Mouse (Mus musculus): ENCODE results near the gene Rack1. TPM values are rescaled to one million over a fixed set of nuclear protein-coding genes. Genes with fewer than 3 reads are reported as not detected.

Gene Rack1
- polyA plus RNA-seq, 1 experiment: 2,313 TPM

- Histone ChIP-seq H3K4me3 (replicated peaks; ENCODE audit: control insufficient read depth, low read depth, low read length) (peak overlapping the region; percentile 86), H3K4me1 (ENCODE audit: control insufficient read depth, insufficient read depth, low read length) (peaks cover 2% of the 10 kb centered on the region; the same call in 1 of the 2 replicates), H3K27ac (ENCODE audit: control insufficient read depth, insufficient read depth, low read depth, low read length, poor library complexity) (peak overlapping the region; percentile 88)
- TF ChIP-seq POLR2A (IDR thresholded peaks at IDR 0.05; ENCODE audit: borderline replicate concordance, control insufficient read depth, low read depth, low read length) (no peak), CTCF (IDR thresholded peaks at IDR 0.05; ENCODE audit: control insufficient read depth, insufficient read depth, low read length) (no peak)
- WGBS: 3% methylated on average over 18 of the region's 18 CpGs
Observed at GRCm38 (mm10) chr11:48798984-48799920, 880 bp upstream of the Rack1 start.

- WGBS: 59% methylated on average over 17 of the region's 17 CpGs
- Histone ChIP-seq H3K4me1 (ENCODE audit: control insufficient read depth, insufficient read depth, low read length) (peaks cover 2% of the 10 kb centered on the region; the same call in 1 of the 2 replicates), H3K4me3 (replicated peaks; ENCODE audit: control insufficient read depth, low read depth, low read length) (peak overlapping the region; percentile 29), H3K27ac (ENCODE audit: control insufficient read depth, insufficient read depth, low read depth, low read length, poor library complexity) (no peak overlapping the region)
- TF ChIP-seq POLR2A (IDR thresholded peaks at IDR 0.05; ENCODE audit: borderline replicate concordance, control insufficient read depth, low read depth, low read length): no peak
- TF ChIP-seq CTCF (IDR thresholded peaks at IDR 0.05; ENCODE audit: control insufficient read depth, insufficient read depth, low read length): no peak
Observed at GRCm38 (mm10) chr11:48801831-48802772, 2.0 kb downstream of the Rack1 start.

- Histone ChIP-seq H3K27ac (ENCODE audit: control insufficient read depth, insufficient read depth, low read depth, low read length, poor library complexity) (no peak overlapping the region), H3K4me3 (replicated peaks; ENCODE audit: control insufficient read depth, low read depth, low read length) (no peak overlapping the region), H3K4me1 (ENCODE audit: control insufficient read depth, insufficient read depth, low read length) (peaks cover 2% of the 10 kb centered on the region; the same call in 1 of the 2 replicates)
- 94% methylated on average over 2 of the region's 2 CpGs for WGBS
- TF ChIP-seq CTCF (IDR thresholded peaks at IDR 0.05; ENCODE audit: control insufficient read depth, insufficient read depth, low read length) (no peak), POLR2A (IDR thresholded peaks at IDR 0.05; ENCODE audit: borderline replicate concordance, control insufficient read depth, low read depth, low read length) (no peak)
Observed at GRCm38 (mm10) chr11:48803988-48804387, 3.9 kb downstream of the Rack1 start.

- TF ChIP-seq POLR2A (IDR thresholded peaks at IDR 0.05; ENCODE audit: borderline replicate concordance, control insufficient read depth, low read depth, low read length) (no peak), CTCF (IDR thresholded peaks at IDR 0.05; ENCODE audit: control insufficient read depth, insufficient read depth, low read length) (no peak)
- WGBS: 74% methylated on average over 2 of the region's 2 CpGs
- Histone ChIP-seq H3K4me1 (ENCODE audit: control insufficient read depth, insufficient read depth, low read length) (peaks cover 2% of the 10 kb centered on the region; the same call in 1 of the 2 replicates), H3K27ac (ENCODE audit: control insufficient read depth, insufficient read depth, low read depth, low read length, poor library complexity) (no peak overlapping the region), H3K4me3 (replicated peaks; ENCODE audit: control insufficient read depth, low read depth, low read length) (no peak overlapping the region)
Observed at GRCm38 (mm10) chr11:48804922-48805321, 4.8 kb downstream of the Rack1 start.

- TF ChIP-seq CTCF (IDR thresholded peaks at IDR 0.05; ENCODE audit: control insufficient read depth, insufficient read depth, low read length): no peak
- TF ChIP-seq POLR2A (IDR thresholded peaks at IDR 0.05; ENCODE audit: borderline replicate concordance, control insufficient read depth, low read depth, low read length): no peak
- WGBS: 76% methylated on average over 21 of the region's 21 CpGs
- Histone ChIP-seq H3K4me1 (ENCODE audit: control insufficient read depth, insufficient read depth, low read length) (peaks cover 2% of the 10 kb centered on the region; the same call in 1 of the 2 replicates), H3K4me3 (replicated peaks; ENCODE audit: control insufficient read depth, low read depth, low read length) (no peak overlapping the region), H3K27ac (ENCODE audit: control insufficient read depth, insufficient read depth, low read depth, low read length, poor library complexity) (no peak overlapping the region)
Observed at GRCm38 (mm10) chr11:48806856-48807562, 6.9 kb downstream of the Rack1 start.

GRCm38 (mm10) chr11:48807563-48808303 lies 7.6 kb downstream of the Rack1 start:
- TF ChIP-seq POLR2A (IDR thresholded peaks at IDR 0.05; ENCODE audit: borderline replicate concordance, control insufficient read depth, low read depth, low read length) (no peak), CTCF (IDR thresholded peaks at IDR 0.05; ENCODE audit: control insufficient read depth, insufficient read depth, low read length) (no peak)
- Histone ChIP-seq H3K4me1 (ENCODE audit: control insufficient read depth, insufficient read depth, low read length) (no peaks in the 10 kb centered on the region; the same call in 1 of the 2 replicates), H3K27ac (ENCODE audit: control insufficient read depth, insufficient read depth, low read depth, low read length, poor library complexity) (no peak overlapping the region; the same call in 1 of the 2 replicates), H3K4me3 (replicated peaks; ENCODE audit: control insufficient read depth, low read depth, low read length) (no peak overlapping the region)
- 59% methylated on average over 14 of the region's 14 CpGs for WGBS

GRCm38 (mm10) chr11:48808304-48808646 lies 8.1 kb downstream of the Rack1 start:
- H3K27ac ChIP-seq (ENCODE audit: control insufficient read depth, insufficient read depth, low read depth, low read length, poor library complexity): no peak overlapping the region; the same call in 1 of the 2 replicates
- TF ChIP-seq CTCF (IDR thresholded peaks at IDR 0.05; ENCODE audit: control insufficient read depth, insufficient read depth, low read length) (no peak), POLR2A (IDR thresholded peaks at IDR 0.05; ENCODE audit: borderline replicate concordance, control insufficient read depth, low read depth, low read length) (no peak)
- H3K4me3 ChIP-seq (replicated peaks; ENCODE audit: control insufficient read depth, low read depth, low read length): no peak overlapping the region
- no peaks in the 10 kb centered on the region; the same call in 1 of the 2 replicates for H3K4me1 ChIP-seq (ENCODE audit: control insufficient read depth, insufficient read depth, low read length)

Measured in bone marrow, adult 2 months (tissue).